Mouse (Mus musculus): ENCODE results near the gene Insig2. TPM values are rescaled to one million over a fixed set of nuclear protein-coding genes. Genes with fewer than 3 reads are reported as not detected.

Gene Insig2
- total and polyA plus RNA-seq, 2 experiments from 2014 or later = 16.6 to 46.0 TPM

- WGBS = 71% methylated on average over 12 of the region's 12 CpGs
- no peak overlapping the region for H3K9ac ChIP-seq (replicated peaks; ENCODE audit: low read length)
- H3K36me3 ChIP-seq (ENCODE audit: insufficient read depth, low read length) = no peaks in the 10 kb centered on the region
- H3K9me3 ChIP-seq (ENCODE audit: low read length) = no peaks in the 10 kb centered on the region
- DNase-seq (ENCODE audit: low spot score) (no peak), ATAC-seq (no peak)
- no peak overlapping the region for H3K4me3 ChIP-seq (ENCODE audit: low read length)
- H3K4me2 ChIP-seq (ENCODE audit: low read depth, low read length) = no peak overlapping the region
- H3K4me1 ChIP-seq (ENCODE audit: insufficient read depth, low read length) = no peaks in the 10 kb centered on the region
- no peaks in the 10 kb centered on the region for H3K27me3 ChIP-seq (ENCODE audit: insufficient read depth, low read length)
- no peak overlapping the region for H3K27ac ChIP-seq
- no peak for TF ChIP-seq CTCF (IDR thresholded peaks at IDR 0.05; ENCODE audit: low read depth)
These were observed 39.1 kb upstream of the Insig2 start for GRCm38 (mm10) chr1:121371449-121371848.

GRCm38 (mm10) chr1:121367257-121367656 is 34.9 kb upstream of the Insig2 start:
- TF ChIP-seq CTCF (IDR thresholded peaks at IDR 0.05; ENCODE audit: low read depth) = no peak
- Histone ChIP-seq H3K36me3 (ENCODE audit: insufficient read depth, low read length) (no peaks in the 10 kb centered on the region), H3K27ac (no peak overlapping the region), H3K4me3 (ENCODE audit: low read length) (no peak overlapping the region), H3K9me3 (ENCODE audit: low read length) (no peaks in the 10 kb centered on the region), H3K27me3 (ENCODE audit: insufficient read depth, low read length) (no peaks in the 10 kb centered on the region), H3K9ac (replicated peaks; ENCODE audit: low read length) (no peak overlapping the region), H3K4me2 (ENCODE audit: low read depth, low read length) (no peak overlapping the region), H3K4me1 (ENCODE audit: insufficient read depth, low read length) (no peaks in the 10 kb centered on the region)
- no peak for DNase-seq (ENCODE audit: low spot score)
- ATAC-seq = no peak
- 34% methylated on average over 9 of the region's 9 CpGs for WGBS

GRCm38 (mm10) chr1:121360561-121360960 is 28.2 kb upstream of the Insig2 start:
- no peaks in the 10 kb centered on the region for H3K9me3 ChIP-seq (ENCODE audit: low read length)
- H3K4me1 ChIP-seq (ENCODE audit: insufficient read depth, low read length) = no peaks in the 10 kb centered on the region
- no peak for ATAC-seq
- H3K4me3 ChIP-seq (ENCODE audit: low read length) = no peak overlapping the region
- 55% methylated on average over 4 of the region's 4 CpGs for WGBS
- H3K9ac ChIP-seq (replicated peaks; ENCODE audit: low read length) = no peak overlapping the region
- no peak for TF ChIP-seq CTCF (IDR thresholded peaks at IDR 0.05; ENCODE audit: low read depth)
- DNase-seq (ENCODE audit: low spot score) = no peak
- H3K4me2 ChIP-seq (ENCODE audit: low read depth, low read length) = no peak overlapping the region
- no peaks in the 10 kb centered on the region for H3K36me3 ChIP-seq (ENCODE audit: insufficient read depth, low read length)
- H3K27me3 ChIP-seq (ENCODE audit: insufficient read depth, low read length) = no peaks in the 10 kb centered on the region
- no peak overlapping the region for H3K27ac ChIP-seq

- DNase-seq (ENCODE audit: low spot score) = no peak
- Histone ChIP-seq H3K4me3 (ENCODE audit: low read length) (no peak overlapping the region), H3K4me2 (ENCODE audit: low read depth, low read length) (no peak overlapping the region), H3K27me3 (ENCODE audit: insufficient read depth, low read length) (no peaks in the 10 kb centered on the region), H3K9me3 (ENCODE audit: low read length) (no peaks in the 10 kb centered on the region), H3K9ac (replicated peaks; ENCODE audit: low read length) (no peak overlapping the region), H3K36me3 (ENCODE audit: insufficient read depth, low read length) (no peaks in the 10 kb centered on the region), H3K4me1 (ENCODE audit: insufficient read depth, low read length) (no peaks in the 10 kb centered on the region), H3K27ac (no peak overlapping the region)
- TF ChIP-seq CTCF (IDR thresholded peaks at IDR 0.05; ENCODE audit: low read depth) = no peak
- ATAC-seq = no peak
- 88% methylated on average over 12 of the region's 12 CpGs for WGBS
These were observed 27.3 kb upstream of the Insig2 start for GRCm38 (mm10) chr1:121359680-121360079.

- Histone ChIP-seq H3K27ac (no peak overlapping the region), H3K27me3 (ENCODE audit: insufficient read depth, low read length) (no peaks in the 10 kb centered on the region), H3K4me2 (ENCODE audit: low read depth, low read length) (no peak overlapping the region), H3K9me3 (ENCODE audit: low read length) (no peaks in the 10 kb centered on the region), H3K36me3 (ENCODE audit: insufficient read depth, low read length) (no peaks in the 10 kb centered on the region), H3K4me3 (ENCODE audit: low read length) (no peak overlapping the region), H3K9ac (replicated peaks; ENCODE audit: low read length) (no peak overlapping the region), H3K4me1 (ENCODE audit: insufficient read depth, low read length) (no peaks in the 10 kb centered on the region)
- DNase-seq (ENCODE audit: low spot score) (no peak), ATAC-seq (no peak)
- no peak for TF ChIP-seq CTCF (IDR thresholded peaks at IDR 0.05; ENCODE audit: low read depth)
These were observed 21.4 kb upstream of the Insig2 start for GRCm38 (mm10) chr1:121353779-121354178.

- Histone ChIP-seq H3K36me3 (ENCODE audit: insufficient read depth, low read length) (no peaks in the 10 kb centered on the region), H3K4me3 (ENCODE audit: low read length) (no peak overlapping the region), H3K4me1 (ENCODE audit: insufficient read depth, low read length) (no peaks in the 10 kb centered on the region), H3K4me2 (ENCODE audit: low read depth, low read length) (no peak overlapping the region), H3K27me3 (ENCODE audit: insufficient read depth, low read length) (no peaks in the 10 kb centered on the region), H3K9ac (replicated peaks; ENCODE audit: low read length) (no peak overlapping the region), H3K27ac (no peak overlapping the region), H3K9me3 (ENCODE audit: low read length) (no peaks in the 10 kb centered on the region)
- DNase-seq (ENCODE audit: low spot score) = no peak
- 94% methylated on average over 3 of the region's 3 CpGs for WGBS
- no peak for ATAC-seq
- no peak for TF ChIP-seq CTCF (IDR thresholded peaks at IDR 0.05; ENCODE audit: low read depth)
These were observed 18.6 kb upstream of the Insig2 start for GRCm38 (mm10) chr1:121351037-121351436.

GRCm38 (mm10) chr1:121350616-121351015 is 18.2 kb upstream of the Insig2 start:
- no peak for DNase-seq (ENCODE audit: low spot score)
- no peaks in the 10 kb centered on the region for H3K27me3 ChIP-seq (ENCODE audit: insufficient read depth, low read length)
- no peaks in the 10 kb centered on the region for H3K9me3 ChIP-seq (ENCODE audit: low read length)
- no peaks in the 10 kb centered on the region for H3K36me3 ChIP-seq (ENCODE audit: insufficient read depth, low read length)
- H3K4me2 ChIP-seq (ENCODE audit: low read depth, low read length) = no peak overlapping the region
- TF ChIP-seq CTCF (IDR thresholded peaks at IDR 0.05; ENCODE audit: low read depth) = no peak
- no peak overlapping the region for H3K27ac ChIP-seq
- no peak overlapping the region for H3K4me3 ChIP-seq (ENCODE audit: low read length)
- H3K4me1 ChIP-seq (ENCODE audit: insufficient read depth, low read length) = no peaks in the 10 kb centered on the region
- no peak overlapping the region for H3K9ac ChIP-seq (replicated peaks; ENCODE audit: low read length)
- ATAC-seq = no peak
- WGBS = 91% methylated on average over 13 of the region's 13 CpGs
